Mouse (Mus musculus) erythroblast, embryonic 14.5 days (primary cell): ENCODE data around the gene Ercc8.

Experiments used
- GATA1 ChIP-seq: IDR thresholded peaks from 2 replicates; pipeline ENCODE4 v1.6.1; 2012; ENCODE audit warnings: low read length, inconsistent platforms, mixed read lengths
- TAL1 ChIP-seq: IDR thresholded peaks from 3 replicates; pipeline ENCODE4 v1.6.1; 2012; ENCODE audit warnings: low read length, inconsistent platforms, mixed read lengths

GRCm38 (mm10) chr13:108163912-108164311 lies 5.4 kb downstream of the Ercc8 start:
- TF ChIP-seq GATA1 (no peak), TAL1 (no peak)
